Mouse (Mus musculus): Measurements from ENCODE around the gene Sox8. TPM values are rescaled to one million over a fixed set of nuclear protein-coding genes. Genes with fewer than 3 reads are reported as not detected.
A peak's percentile ranks its signal among the peaks of the same experiment; 100 is the strongest.

Gene Sox8
- total RNA-seq, 4 experiments from 2014 or later, result 0.19 to 0.76 (median 0.70) TPM

GRCm38 (mm10) chr17:25579332-25580047 lies 9.0 kb upstream of the Sox8 start:
- DNase-seq (ENCODE audit: low spot score in 2 of 2), result no peak

DNA sequence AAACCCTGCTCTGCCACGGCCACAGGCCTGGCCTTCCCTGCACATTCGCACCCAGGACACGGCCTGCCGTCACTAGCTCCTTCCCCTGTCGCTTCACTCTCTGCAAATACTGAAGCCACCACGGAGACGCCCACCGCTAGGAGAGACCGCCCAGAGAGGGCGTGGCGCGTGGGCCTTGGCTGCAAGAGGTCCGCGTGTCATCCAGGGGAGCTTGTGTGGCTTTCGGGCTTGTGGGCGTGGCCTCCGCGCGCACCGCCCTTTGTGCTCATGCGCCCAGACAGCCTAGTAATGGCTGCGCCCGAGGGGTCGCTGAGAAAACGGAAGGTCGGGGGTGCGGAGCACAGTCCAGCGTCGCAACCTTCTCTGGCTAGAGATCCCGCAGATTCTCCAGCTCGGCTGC lies 8.4 kb upstream of the Sox8 start, which contains the start of gene Lmf1:
TSS of gene Lmf1 (plus strand) at position 166 of the 400 bp plus-strand sequence.
- DNase-seq (ENCODE audit: low spot score in 2 of 2), result peak; percentile 96 to 98

- DNase-seq (ENCODE audit: low spot score in 2 of 2), result no peak
These were observed 7.2 kb upstream of the Sox8 start for GRCm38 (mm10) chr17:25577702-25578101.

GRCm38 (mm10) chr17:25577263-25577662 lies 6.8 kb upstream of the Sox8 start:
- no peak for DNase-seq (ENCODE audit: low spot score in 2 of 2)

DNA sequence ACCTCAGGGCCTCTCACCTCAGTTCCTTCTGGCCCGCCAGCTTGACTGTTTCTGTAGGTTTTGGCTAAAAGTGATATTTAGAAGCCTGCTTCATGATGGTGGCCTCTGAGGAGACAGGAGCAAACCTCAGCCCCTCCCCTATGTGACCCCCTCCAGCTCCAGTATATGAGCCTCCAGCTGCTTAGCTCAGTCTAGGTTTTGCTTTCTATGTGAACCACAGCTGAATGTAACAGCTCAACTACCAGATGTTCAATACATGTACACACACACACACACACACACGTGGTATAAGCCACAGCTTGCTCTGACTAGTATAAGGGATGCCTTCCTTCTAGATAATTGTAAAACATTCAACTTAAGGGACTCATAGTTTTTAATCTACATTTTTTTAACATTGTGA lies 5.5 kb upstream of the Sox8 start:
- DNase-seq (ENCODE audit: low spot score in 2 of 2), result no peak

GRCm38 (mm10) chr17:25575208-25575971 lies 4.9 kb upstream of the Sox8 start:
- no peak for DNase-seq (ENCODE audit: low spot score in 2 of 2)

DNA sequence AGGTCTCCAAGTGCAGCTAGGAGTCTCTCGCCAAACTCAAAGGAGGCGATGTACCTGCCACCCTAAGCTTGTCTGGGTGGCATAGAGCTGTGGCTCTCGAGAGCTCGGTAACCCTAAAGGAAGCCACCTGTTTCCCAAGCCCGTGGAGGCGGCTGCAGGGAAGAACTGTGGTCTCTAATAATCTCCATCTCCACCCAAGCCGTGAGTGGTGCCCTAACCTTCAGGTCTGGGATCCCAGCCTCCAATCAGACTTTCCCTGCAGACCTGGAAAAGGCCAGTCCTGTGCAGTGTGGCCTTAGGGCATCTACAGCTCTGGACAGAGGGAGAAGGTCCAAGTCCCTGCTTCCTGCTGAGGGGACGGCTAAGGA lies 951 bp upstream of the Sox8 start:
- DNase-seq (ENCODE audit: low spot score in 2 of 2), result no peak

- DNase-seq (ENCODE audit: low spot score in 2 of 2), result no peak
These were observed 446 bp downstream of the Sox8 start for GRCm38 (mm10) chr17:25569833-25570647.

DNA sequence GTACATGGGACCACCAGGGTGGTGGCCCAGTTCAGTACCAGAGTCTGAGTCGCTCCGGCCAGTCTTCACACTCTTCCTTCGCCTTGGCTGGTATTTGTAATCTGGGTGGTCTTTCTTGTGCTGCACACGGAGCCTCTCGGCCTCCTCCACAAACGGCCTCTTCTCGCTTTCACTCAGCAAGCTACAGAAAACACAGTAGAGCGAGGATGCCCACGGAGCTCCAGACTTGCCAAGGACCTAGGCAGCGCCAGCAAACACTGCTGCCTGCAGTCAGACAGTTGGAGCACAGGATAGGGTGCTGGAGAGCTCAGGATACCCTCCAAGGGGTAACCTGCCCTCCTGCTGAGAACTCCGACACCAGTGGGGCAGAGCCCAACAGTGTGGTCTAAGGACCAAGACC lies 1.6 kb downstream of the Sox8 start:
- no peak for DNase-seq (ENCODE audit: low spot score in 2 of 2)

DNA sequence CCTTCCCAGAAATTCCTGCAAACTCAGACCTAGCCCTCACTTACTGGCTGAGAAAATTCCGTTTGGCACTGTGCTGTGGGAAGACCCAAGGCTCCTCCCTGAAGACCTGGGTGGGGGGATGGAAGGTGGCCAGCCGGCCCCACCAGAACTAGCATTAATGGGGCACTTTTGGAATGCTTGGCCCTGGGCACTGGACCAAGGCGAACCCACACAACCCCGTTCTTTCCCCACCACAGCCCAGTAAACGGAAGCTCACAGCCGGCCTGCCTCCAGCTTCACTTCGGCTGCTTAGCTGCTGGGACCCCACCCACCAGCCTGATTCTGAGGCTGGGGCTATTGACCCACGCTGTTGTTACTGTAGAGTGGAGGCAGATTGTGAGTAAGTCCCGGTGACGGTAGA lies 2.3 kb downstream of the Sox8 start:
- DNase-seq (ENCODE audit: low spot score in 2 of 2), result no peak

DNA sequence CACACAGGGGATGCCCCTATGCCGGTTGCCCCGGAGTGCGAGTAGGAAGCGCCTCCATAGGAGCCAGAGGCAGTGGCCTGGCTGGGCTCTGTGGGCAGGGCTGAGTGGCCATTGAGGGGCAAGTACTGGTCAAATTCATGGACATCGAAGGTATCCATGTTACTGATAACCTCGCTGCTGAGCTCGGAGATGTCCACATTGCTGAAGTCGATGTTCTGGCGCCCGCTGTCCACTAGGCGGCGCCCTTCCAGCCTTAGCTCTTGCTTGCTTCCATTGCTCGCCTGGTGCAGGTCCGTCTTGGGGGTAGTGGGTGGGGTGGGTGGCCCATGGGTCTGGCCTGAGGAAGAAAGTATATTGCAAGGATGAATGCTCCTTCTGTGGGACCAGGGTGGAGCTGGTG lies 2.7 kb downstream of the Sox8 start:
- DNase-seq (ENCODE audit: low spot score in 2 of 2), result peak; percentile 39 to 47

GRCm38 (mm10) chr17:25567261-25567660 lies 3.2 kb downstream of the Sox8 start:
- no peak for DNase-seq (ENCODE audit: low spot score in 2 of 2)

DNA sequence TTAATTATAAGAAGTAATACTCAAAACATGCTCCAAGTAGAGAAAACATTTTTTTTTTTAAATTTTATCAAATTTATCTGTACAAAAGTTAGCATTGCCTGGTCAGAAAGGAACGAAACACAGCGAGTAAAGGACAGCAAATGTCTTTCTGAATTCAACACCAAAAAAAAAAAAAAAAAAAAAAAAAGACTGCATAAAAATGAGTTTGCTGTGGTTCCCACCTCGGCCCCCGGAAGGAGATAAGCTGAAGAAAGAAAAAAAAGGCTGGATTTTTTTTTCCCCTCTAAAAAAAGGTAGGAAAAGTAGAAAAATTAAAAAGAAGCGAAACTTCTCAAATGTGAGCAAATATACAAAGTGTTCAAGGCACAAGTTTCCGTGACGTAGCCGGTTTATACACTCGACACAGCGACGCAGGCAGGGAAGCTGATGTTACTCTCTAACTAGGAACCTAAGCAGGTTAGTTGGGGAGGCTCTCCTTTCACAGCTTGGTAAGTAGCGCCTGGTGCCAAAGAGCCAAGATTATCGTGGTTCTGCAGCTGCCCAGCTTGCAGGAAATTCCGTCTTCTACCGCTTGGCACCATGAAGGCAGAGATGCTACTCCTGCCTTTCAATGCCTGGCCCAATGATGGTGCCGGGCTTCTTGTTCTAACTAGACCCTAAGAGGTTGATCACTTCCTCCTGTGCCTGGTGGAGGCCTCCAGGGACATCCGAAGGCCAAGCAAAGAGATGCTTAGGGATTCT lies 4.5 kb downstream of the Sox8 start:
- DNase-seq (ENCODE audit: low spot score in 2 of 2), result no peak

DNA sequence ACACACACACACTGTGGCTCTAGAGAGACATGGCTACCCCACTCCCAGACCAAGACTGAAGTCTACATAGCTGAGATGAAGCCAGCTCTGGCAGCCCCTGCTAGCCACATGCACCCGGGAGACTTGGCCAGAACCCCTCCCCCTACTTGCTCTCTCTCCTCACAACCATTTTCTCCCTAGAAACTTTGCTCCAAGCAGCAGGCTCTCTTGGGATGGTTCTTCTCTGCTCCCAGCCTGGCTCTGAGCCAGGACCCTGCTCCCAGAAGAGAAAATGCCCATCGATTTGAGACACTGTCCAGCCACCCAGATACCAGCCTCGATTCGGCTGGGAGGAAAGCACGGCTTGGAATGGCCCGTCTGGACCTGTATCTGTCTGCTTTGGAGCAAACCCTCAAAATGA lies 5.2 kb downstream of the Sox8 start:
- DNase-seq (ENCODE audit: low spot score in 2 of 2), result no peak

- DNase-seq (ENCODE audit: low spot score in 2 of 2), result no peak
These were observed 6.0 kb downstream of the Sox8 start for GRCm38 (mm10) chr17:25564481-25564880.

DNA sequence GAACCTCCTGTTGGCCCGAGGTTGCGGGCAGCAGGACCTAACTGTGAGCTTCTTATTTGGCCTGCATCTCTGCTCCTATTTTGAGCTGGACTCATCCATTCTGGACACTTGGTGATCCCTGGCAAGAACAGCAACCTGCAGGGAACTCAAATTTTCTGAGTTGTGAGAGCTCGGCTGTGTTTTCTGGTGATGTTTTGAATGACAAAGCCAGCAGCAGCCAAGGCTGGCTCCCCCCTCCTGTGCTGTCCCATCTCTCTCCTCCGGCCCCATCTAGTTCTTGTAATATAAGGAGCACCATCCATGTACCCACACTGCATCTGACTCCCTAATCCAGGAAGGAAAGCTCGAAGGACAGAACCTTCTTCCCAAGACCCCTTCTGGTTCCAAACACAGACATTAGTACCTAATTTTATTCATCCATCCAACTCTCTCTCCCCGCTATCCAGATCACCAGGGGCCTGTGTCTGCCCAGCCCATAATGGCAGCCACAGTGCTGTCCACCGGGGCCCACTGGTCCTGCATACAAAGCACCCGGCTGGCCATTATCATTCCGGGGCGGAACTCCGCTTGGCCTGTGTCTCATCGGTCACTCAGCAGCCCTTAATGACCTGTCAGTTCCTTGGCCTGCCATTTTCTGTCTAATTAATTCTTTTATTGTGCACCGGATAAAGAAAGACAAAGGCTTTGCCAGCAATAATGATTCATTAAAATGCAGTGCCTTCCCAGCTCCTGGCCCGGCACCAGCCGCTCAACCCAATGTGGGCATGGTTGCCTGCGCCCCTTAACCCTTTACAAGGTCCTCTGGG lies 9.1 kb downstream of the Sox8 start:
- DNase-seq (ENCODE audit: low spot score in 2 of 2), result no peak

- no peak for DNase-seq (ENCODE audit: low spot score in 2 of 2)
These were observed 9.8 kb downstream of the Sox8 start for GRCm38 (mm10) chr17:25560554-25561222.

- no peak for DNase-seq (ENCODE audit: low spot score in 2 of 2)
These were observed 10.9 kb downstream of the Sox8 start for GRCm38 (mm10) chr17:25559634-25560033.

- no peak for DNase-seq (ENCODE audit: low spot score in 2 of 2)
These were observed 13.7 kb downstream of the Sox8 start for GRCm38 (mm10) chr17:25556630-25557354.
